Mouse (Mus musculus) A20 (cell line): ENCODE measurements around the gene Srsf10.

Source experiments
- DNase-seq: peaks from one replicate; pipeline ENCODE4 v3.0.0-alpha.2; 2011; ENCODE audit warnings: low read depth, low spot score

Gene Srsf10

DNA sequence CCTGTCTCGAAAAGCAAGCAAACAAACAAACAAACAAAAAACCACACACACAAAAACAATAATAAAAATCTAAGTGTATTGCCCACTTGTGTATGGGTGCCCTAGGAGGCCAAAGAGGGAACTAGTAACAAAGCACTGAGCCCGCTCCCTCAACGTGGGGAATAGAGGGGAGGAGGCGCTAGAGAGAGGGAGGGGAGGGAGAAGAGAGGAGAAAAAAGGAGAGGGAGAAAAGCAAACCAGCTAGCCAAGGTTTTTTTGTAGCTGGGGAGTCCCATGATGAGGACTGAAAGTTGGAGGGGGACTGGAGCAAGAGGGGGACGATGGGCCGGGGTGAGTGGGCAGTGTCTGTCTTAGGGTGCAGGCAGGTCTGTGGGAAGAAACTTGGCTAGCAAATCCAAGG, 467 bp upstream of the Srsf10 start:
- DNase-seq: no peak

GRCm38 (mm10) chr4:135856223-135857091, 910 bp downstream of the Srsf10 start:
- peak; percentile 61 for DNase-seq

- peak; percentile 32 for DNase-seq
Observed at GRCm38 (mm10) chr4:135857597-135858186, 2.1 kb downstream of the Srsf10 start.

- peak; percentile 36 for DNase-seq
Observed at GRCm38 (mm10) chr4:135868996-135869395, 13.4 kb downstream of the Srsf10 start.

DNA sequence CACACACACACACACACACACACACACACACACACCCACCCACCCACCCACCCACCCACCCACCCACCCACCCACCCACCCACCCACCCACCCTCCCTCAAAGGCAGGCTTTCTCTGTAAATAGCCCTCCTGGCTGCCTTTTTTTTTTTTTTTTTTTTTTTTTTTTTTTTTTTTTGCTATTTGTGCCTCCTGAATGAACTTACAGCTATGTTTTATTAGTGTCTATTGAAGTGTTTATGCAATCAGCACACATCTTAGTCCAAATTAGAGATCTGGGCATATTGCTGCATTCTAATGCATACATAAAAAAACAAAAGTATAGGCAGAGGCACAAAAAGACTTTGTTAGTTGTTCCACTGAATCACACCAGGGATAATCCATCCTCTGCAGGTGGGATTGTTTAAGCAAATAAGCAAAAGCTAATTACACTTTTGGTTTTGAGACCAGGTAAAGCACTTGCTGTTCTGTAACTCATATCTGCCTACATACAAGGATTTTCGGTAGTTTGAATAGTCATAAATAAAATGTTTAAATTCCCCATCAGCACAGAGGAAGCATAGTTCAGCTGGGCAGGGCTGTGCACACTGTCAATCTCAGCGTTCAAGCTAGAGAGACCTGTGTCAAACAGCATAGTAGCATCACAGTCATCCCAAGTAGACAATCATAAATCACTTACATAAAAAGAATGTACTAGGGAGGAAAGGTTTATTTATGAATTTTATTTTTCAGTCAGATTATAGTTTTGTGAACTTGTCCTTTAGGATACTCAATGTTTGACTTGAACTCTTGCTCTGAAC, 14.9 kb downstream of the Srsf10 start:
- DNase-seq: peak; percentile 53

GRCm38 (mm10) chr4:135872015-135872414, 16.5 kb downstream of the Srsf10 start:
- peak; percentile 53 for DNase-seq

DNA sequence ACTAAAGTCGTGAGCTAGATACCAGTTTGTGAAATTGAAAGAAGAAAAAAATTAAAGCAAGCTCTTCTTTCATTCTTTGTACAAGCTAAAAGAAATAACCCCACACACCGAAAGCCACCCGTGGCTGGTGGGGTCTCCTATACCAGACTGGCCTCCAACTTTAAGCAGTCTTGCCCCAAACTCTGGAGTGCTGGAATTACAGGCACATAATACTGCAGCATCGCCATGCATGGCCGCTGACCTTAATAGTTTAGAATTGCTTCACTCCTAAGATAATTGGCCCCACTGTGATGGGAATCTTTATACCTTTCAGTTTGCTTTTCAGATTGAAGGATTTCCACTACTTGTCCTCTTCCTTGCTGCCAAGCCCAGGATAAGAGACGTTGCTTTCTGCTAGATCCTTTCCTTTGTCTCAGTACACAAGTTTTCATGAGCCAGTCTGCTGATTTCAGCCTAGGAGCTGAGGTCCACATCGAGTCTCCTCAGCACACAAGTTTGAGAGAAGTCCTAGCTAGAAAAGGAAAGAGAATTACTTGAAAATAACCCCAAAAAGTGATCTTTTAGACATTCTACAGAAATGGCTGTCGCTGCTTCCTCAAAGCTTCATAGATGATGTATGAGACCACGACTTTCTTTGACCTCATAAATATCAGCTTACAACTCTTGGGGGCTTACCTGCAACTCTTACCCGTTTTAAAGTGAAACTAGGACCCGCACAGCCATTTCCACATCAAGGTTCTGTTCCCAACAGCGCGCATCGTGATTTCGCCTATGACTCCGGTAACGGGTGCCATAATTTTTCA, 17.2 kb downstream of the Srsf10 start:
- DNase-seq: peak; percentile 60

- DNase-seq: peak; percentile 97
Observed at GRCm38 (mm10) chr4:135873526-135874202, 18.1 kb downstream of the Srsf10 start, which contains the start of gene Pnrc2. TSS of gene Pnrc2 (minus strand) at chr4:135873850.

DNA sequence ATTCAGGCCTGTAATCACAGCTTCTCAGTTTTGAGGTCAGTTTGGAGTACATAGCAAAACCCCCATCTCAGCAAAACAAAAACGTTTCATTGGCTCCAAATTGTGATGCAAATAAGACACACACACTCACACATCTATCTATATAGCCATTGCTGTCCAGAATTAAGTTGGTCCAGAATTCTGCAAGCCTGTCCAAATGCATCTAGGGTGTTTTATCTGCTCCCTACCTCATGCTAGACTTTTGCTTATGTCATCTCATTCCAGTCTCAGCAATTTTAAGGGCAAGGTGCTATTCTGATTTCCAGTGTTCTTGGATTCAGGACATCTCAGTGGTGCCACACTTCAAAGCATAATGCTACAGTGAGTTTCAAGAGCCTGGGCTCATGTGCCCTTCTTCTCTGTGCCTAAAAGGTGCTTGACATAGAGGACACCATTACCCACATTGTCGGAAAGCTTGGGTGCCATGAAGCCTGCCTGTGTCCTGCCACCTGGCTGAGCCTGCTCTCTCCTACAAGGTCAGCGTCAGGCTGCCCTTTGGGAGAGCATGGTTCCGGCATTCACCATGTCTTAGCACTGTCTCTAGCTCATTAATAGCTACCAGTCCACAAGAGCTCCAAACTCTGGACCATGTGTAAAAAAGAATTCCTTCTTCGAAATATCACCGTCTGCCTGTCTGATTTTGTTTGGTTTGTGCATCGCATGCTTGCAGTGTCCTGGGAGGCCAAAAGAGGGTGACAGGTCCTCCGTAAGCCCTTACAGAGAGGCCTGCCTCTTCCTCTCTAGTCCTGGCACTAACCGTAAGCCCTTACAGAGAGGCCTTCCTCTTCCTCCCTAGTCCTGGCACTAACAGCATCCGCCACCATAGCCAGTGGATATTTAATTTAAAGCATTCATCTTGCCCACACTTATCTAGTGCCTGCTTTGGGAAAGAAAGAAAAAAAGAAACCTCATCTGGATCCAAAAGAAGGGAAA, 19.3 kb downstream of the Srsf10 start:
- peak; percentile 75 for DNase-seq

DNA sequence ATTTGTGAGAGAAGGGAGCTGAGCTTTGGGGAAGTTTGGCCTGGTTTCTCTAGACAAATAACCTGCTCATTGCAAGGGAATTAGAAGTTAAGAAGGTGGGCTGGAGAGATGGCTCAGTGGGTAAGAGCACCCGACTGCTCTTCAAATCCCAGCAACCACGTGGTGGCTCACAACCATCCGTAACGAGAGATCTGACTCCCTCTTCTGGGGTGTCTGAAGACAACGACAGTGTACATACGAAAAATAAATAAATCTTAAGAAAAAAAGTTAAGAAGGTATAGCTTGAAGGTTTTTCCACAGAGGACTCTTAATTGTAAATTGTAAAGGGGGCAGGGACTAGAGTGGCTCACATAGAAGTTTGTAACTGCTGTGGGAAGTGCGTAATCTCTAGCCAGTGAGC, 20.0 kb downstream of the Srsf10 start:
- no peak for DNase-seq

DNA sequence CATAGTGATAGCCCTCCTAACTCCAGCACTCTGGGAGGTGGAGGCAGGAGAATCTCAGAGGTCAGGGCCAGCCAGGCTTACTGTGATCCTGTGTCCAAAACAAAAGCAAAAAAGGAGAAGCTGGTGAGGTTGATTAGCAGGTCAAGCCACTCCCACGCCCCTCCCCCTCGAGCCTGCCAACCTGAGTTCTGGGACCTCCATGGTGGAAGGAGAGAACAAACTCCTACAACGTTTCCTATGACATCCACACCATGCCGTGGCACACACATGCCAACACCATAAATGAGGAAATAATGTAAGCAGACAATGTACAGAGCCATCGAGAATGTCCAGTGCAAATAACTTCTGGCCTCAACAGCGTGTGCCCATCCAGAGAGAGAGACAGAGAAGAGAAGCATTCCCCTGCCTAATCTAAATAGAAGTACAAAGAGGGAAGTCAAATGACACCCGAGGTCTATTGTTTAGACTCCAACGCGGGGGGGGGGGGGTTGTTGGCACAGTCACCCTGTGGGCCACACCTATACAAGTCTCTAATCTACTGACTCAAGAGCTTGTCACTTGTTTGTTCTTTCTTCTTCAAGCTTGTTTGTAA, 20.5 kb downstream of the Srsf10 start:
- DNase-seq: peak; percentile 92

DNA sequence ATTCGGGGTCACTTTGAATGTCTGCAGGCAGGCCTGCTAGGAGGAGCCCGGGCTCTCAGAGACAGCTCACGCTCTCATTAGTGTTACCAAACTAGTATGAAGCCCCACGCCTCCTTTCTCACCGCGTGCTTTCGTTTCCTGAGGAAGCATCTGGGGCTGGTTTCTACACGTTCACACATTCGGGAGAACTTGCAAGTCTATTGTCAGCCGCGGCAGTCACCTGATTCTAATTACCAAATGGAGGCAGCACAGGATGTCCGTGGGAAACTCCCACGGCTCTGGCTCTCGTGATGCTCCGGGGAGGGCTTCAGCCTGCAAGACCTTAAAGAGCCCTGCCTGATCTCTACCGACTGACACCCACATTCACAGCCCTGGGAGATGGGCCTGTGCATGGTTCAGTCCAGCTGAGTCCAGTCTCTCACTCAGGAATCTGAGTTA, 21.1 kb downstream of the Srsf10 start:
- DNase-seq: peak; percentile 96

GRCm38 (mm10) chr4:135877742-135878141, 22.2 kb downstream of the Srsf10 start:
- peak; percentile 31 for DNase-seq

GRCm38 (mm10) chr4:135879021-135879420, 23.5 kb downstream of the Srsf10 start:
- DNase-seq: no peak

- no peak for DNase-seq
Observed at GRCm38 (mm10) chr4:135880018-135880417, 24.5 kb downstream of the Srsf10 start.

DNA sequence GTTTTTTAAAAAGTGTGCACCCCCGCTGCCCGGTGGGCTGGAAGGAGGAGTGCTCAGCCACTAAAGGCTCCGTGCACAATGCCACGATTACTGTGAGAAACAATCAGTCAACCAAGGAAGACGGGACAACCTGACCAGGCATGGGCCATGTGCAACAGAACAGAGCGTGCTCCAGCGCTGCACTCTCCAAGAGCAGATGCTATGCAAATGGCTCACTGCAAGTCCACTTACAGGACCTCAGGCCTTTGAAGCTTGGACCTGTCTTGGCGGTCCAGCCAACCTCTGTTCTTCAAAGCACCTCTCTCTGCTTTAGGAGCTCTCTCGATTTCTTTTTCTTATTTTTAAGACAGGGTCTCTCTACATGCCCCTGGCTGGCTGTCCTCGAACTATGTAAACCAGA, 25.0 kb downstream of the Srsf10 start:
- no peak for DNase-seq

- DNase-seq: no peak
Observed at GRCm38 (mm10) chr4:135882023-135882422, 26.5 kb downstream of the Srsf10 start.

DNA sequence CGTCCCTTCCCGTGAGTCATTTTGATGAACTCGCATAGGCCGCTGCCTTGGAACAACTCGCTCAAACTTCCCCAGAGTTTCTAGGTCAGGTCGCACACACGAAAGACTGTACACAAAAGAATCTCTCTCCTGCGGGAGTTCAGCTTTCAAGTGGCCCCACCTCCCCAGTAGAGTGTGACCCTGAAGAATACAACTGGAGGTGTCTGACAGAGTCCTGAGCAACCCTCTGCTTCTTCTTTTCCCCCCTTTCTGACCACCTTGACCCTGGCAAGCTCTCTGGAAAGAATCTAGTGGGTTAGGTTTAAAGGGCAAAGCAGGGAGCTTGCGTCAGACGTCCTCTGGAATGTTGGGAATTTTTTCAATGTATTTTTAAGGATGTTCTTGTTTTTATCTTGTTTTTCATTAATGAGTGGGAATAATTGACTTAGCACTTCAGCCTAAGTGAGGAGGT, 27.9 kb downstream of the Srsf10 start:
- DNase-seq: no peak
